Mouse (Mus musculus): ENCODE data around the gene Fnip2. TPM values are rescaled to one million over a fixed set of nuclear protein-coding genes. Genes with fewer than 3 reads are reported as not detected.
A peak's percentile ranks its signal among the peaks of the same experiment; 100 is the strongest.

The Fnip2 gene
- polyA plus RNA-seq, 1 experiment = 35.5 TPM

- TF ChIP-seq CTCF (IDR thresholded peaks at IDR 0.05; ENCODE audit: low read depth, low read length) (peak; percentile 38), EP300 (IDR thresholded peaks at IDR 0.05; ENCODE audit: insufficient read depth, low read depth, low read length) (no peak)
- no peak overlapping the region for H3K4me3 ChIP-seq (ENCODE audit: low read depth, low read length)
These were observed 1.2 kb upstream of the Fnip2 start for GRCm38 (mm10) chr3:79568629-79569350.

GRCm38 (mm10) chr3:79566716-79567691 is 592 bp downstream of the Fnip2 start:
- Histone ChIP-seq H3K9me3 (replicated peaks; ENCODE audit: control insufficient read depth, insufficient read depth, low read length, poor library complexity, severe bottlenecking) (no peaks in the 10 kb centered on the region), H3K27ac (ENCODE audit: insufficient read depth, low read length) (no peak overlapping the region), H3K9ac (ENCODE audit: low read depth, poor library complexity, severe bottlenecking) (peak overlapping the region; percentile 82), H3K4me3 (ENCODE audit: low read depth, low read length) (peak overlapping the region; percentile 60), H3K4me1 (ENCODE audit: control insufficient read depth, insufficient read depth, low read length) (no peaks in the 10 kb centered on the region), H3K27me3 (ENCODE audit: control insufficient read depth, insufficient read depth, low read length, poor library complexity, severe bottlenecking) (no peaks in the 10 kb centered on the region), H3K36me3 (ENCODE audit: control insufficient read depth, insufficient read depth, low read length, poor library complexity, severe bottlenecking) (no peaks in the 10 kb centered on the region)
- TF ChIP-seq CTCF (IDR thresholded peaks at IDR 0.05; ENCODE audit: low read depth, low read length) = no peak

More at GRCm38 (mm10) chr3:79568629-79569350, 1.2 kb upstream of the Fnip2 start:
- H3K4me1 ChIP-seq (ENCODE audit: control insufficient read depth, insufficient read depth, low read length) = no peaks in the 10 kb centered on the region
- H3K27ac ChIP-seq (ENCODE audit: insufficient read depth, low read length) = no peak overlapping the region
- H3K9me3 ChIP-seq (replicated peaks; ENCODE audit: control insufficient read depth, insufficient read depth, low read length, poor library complexity, severe bottlenecking) = no peaks in the 10 kb centered on the region
- no peaks in the 10 kb centered on the region for H3K27me3 ChIP-seq (ENCODE audit: control insufficient read depth, insufficient read depth, low read length, poor library complexity, severe bottlenecking)
- H3K36me3 ChIP-seq (ENCODE audit: control insufficient read depth, insufficient read depth, low read length, poor library complexity, severe bottlenecking) = no peaks in the 10 kb centered on the region
- H3K9ac ChIP-seq (ENCODE audit: low read depth, poor library complexity, severe bottlenecking) = 0 out of 2 replicates have a peak overlapping the region, but pooled peaks have one; percentile 37

DNA sequence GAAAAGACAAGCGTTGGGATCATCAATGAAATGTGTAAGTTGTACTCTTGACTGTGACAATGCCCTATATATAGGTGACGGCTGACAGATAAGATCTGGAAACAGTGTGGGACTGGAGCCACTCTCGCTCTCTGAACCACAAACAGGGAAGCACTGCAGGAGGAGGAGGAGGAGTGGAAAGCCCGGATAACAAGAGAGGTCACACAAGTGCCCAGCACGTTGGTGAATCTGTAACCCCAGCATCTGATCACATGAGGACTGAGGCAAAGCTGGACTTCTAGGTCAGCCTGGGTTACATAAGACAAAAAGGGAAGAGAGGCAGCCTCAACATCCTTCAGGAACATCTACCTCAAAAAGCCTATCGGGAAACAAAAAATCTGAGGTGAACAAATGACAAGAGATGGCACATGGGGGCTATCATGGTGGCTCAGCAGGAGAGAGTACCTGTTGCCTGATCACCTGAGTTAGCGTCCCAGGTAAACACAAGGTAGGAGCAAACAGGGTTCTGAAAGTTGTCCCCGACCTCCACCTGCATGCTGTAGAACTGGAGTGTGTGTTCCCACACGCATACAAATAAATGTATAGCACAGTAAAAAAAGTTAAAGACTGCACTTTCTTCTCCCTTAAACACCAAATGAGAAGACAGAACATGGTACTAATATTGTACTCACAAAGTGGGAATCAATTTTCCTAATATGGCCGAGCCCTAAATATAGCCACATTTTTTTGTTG is 2.6 kb downstream of the Fnip2 start:
- Histone ChIP-seq H3K27me3 (ENCODE audit: control insufficient read depth, insufficient read depth, low read length, poor library complexity, severe bottlenecking) (no peaks in the 10 kb centered on the region), H3K36me3 (ENCODE audit: control insufficient read depth, insufficient read depth, low read length, poor library complexity, severe bottlenecking) (no peaks in the 10 kb centered on the region), H3K27ac (ENCODE audit: insufficient read depth, low read length) (no peak overlapping the region), H3K9ac (ENCODE audit: low read depth, poor library complexity, severe bottlenecking) (no peak overlapping the region), H3K4me1 (ENCODE audit: control insufficient read depth, insufficient read depth, low read length) (no peaks in the 10 kb centered on the region), H3K4me3 (ENCODE audit: low read depth, low read length) (no peak overlapping the region), H3K9me3 (replicated peaks; ENCODE audit: control insufficient read depth, insufficient read depth, low read length, poor library complexity, severe bottlenecking) (no peaks in the 10 kb centered on the region)
- no peak for TF ChIP-seq POLR2A (IDR thresholded peaks at IDR 0.05; ENCODE audit: insufficient read depth, low read length)
- TF ChIP-seq CTCF (IDR thresholded peaks at IDR 0.05; ENCODE audit: low read depth, low read length) = no peak
- no peak for TF ChIP-seq EP300 (IDR thresholded peaks at IDR 0.05; ENCODE audit: insufficient read depth, low read depth, low read length)

GRCm38 (mm10) chr3:79563511-79563910 is 4.1 kb downstream of the Fnip2 start:
- H3K9ac ChIP-seq (ENCODE audit: low read depth, poor library complexity, severe bottlenecking) = no peak overlapping the region
- no peaks in the 10 kb centered on the region for H3K4me1 ChIP-seq (ENCODE audit: control insufficient read depth, insufficient read depth, low read length)
- no peaks in the 10 kb centered on the region for H3K27me3 ChIP-seq (ENCODE audit: control insufficient read depth, insufficient read depth, low read length, poor library complexity, severe bottlenecking)
- TF ChIP-seq EP300 (IDR thresholded peaks at IDR 0.05; ENCODE audit: insufficient read depth, low read depth, low read length) (no peak), CTCF (IDR thresholded peaks at IDR 0.05; ENCODE audit: low read depth, low read length) (no peak), POLR2A (IDR thresholded peaks at IDR 0.05; ENCODE audit: insufficient read depth, low read length) (no peak)
- no peaks in the 10 kb centered on the region for H3K36me3 ChIP-seq (ENCODE audit: control insufficient read depth, insufficient read depth, low read length, poor library complexity, severe bottlenecking)
- H3K4me3 ChIP-seq (ENCODE audit: low read depth, low read length) = no peak overlapping the region
- no peaks in the 10 kb centered on the region for H3K9me3 ChIP-seq (replicated peaks; ENCODE audit: control insufficient read depth, insufficient read depth, low read length, poor library complexity, severe bottlenecking)
- no peak overlapping the region for H3K27ac ChIP-seq (ENCODE audit: insufficient read depth, low read length)

DNA sequence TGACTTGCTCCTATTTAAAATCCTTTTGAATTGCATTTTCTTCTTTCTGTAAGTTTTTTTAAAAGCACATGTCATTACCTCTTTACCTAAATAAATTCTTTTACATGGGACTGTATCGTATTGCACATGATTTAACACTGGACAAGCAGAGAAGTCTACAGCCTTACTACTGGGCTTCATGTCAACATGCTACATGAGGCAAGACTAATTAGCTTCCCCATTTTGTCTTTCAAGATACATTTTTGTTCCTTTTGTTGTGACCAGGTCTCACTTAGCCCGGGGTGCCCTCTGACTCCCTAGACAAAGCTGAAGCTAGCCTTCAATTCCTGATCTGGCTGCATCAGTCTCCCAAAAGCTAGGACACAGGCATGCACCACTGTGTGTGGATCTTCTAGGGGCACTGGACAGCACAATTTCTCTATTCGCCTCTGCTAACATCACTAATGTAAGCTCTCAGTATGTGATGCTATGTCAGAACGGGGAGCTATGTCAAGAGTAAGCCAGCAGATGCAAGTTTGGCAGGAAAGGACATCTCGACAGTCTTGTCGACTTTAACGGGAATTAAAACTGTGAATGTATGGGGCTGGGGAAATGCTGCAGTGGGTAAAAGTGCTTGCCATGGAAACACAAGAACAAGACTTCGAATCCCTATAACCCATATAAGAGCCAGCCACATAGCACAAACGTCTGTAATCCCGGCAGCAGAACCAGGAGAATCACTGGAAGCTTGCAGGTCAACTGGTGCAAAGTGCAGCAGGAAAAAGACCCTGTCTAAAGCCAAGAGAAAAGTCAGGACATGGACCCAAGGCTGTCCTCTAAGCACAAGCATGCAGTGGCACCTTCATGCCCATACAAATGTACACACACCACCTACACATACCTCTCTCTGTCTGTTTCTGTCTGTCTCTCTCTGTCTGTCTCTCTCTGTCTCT is 5.5 kb downstream of the Fnip2 start:
- no peak overlapping the region for H3K9ac ChIP-seq (ENCODE audit: low read depth, poor library complexity, severe bottlenecking)
- H3K27ac ChIP-seq (ENCODE audit: insufficient read depth, low read length) = no peak overlapping the region
- no peak overlapping the region for H3K4me3 ChIP-seq (ENCODE audit: low read depth, low read length)
- H3K27me3 ChIP-seq (ENCODE audit: control insufficient read depth, insufficient read depth, low read length, poor library complexity, severe bottlenecking) = no peaks in the 10 kb centered on the region
- H3K9me3 ChIP-seq (replicated peaks; ENCODE audit: control insufficient read depth, insufficient read depth, low read length, poor library complexity, severe bottlenecking) = no peaks in the 10 kb centered on the region
- no peaks in the 10 kb centered on the region for H3K36me3 ChIP-seq (ENCODE audit: control insufficient read depth, insufficient read depth, low read length, poor library complexity, severe bottlenecking)
- TF ChIP-seq POLR2A (IDR thresholded peaks at IDR 0.05; ENCODE audit: insufficient read depth, low read length) (no peak), EP300 (IDR thresholded peaks at IDR 0.05; ENCODE audit: insufficient read depth, low read depth, low read length) (no peak), CTCF (IDR thresholded peaks at IDR 0.05; ENCODE audit: low read depth, low read length) (no peak)
- H3K4me1 ChIP-seq (ENCODE audit: control insufficient read depth, insufficient read depth, low read length) = no peaks in the 10 kb centered on the region
